In genomic region chr8:12607223-12607622, GRCm38 (mm10) we compare ENCODE assay signal across 8 mouse cellular contexts. TPM values are rescaled to one million over a fixed set of nuclear protein-coding genes. Genes with fewer than 3 reads are reported as not detected.
A peak's percentile ranks its signal among the peaks of the same experiment; 100 is the strongest.
DNase-seq lines count a peak whose midpoint lies in the region; ATAC-seq lines count a peak whose summit lies in the region.

No protein-coding gene starts in this region.

- no peaks in the 10 kb centered on the region for H3K9me3 ChIP-seq in limb, embryonic 10.5 days (replicated peaks)
- H3K9me3 ChIP-seq in midbrain, embryonic 16.5 days (replicated peaks; ENCODE audit: control insufficient read depth, low read length, poor library complexity, severe bottlenecking) = no peaks in the 10 kb centered on the region

- peak; percentile 8 to 14 for DNase-seq in monocyte, adult 2 months (ENCODE audit: low read depth in 1 of 2, low spot score in 2 of 2)
- DNase-seq in gastrocnemius, postnatal 10 days = peak; percentile 65
- DNase-seq in kidney, adult 8-10 months = peak; percentile 70 to 91
- DNase-seq in limb, embryonic 10.5 days (ENCODE audit: low spot score) = peak; percentile 85
- peak; percentile 50 to 80 for DNase-seq in spleen, postnatal 10 days (ENCODE audit: low spot score in 2 of 2)

- no peaks in the 10 kb centered on the region for H3K4me1 ChIP-seq in limb, embryonic 10.5 days
- H3K4me1 ChIP-seq in midbrain, embryonic 16.5 days (ENCODE audit: control insufficient read depth, insufficient read depth, low read length) = 0 out of 2 replicates have a peak, but pooled peaks cover 4% of the 10 kb centered on the region

- no peaks in the 10 kb centered on the region for H3K36me3 ChIP-seq in limb, embryonic 10.5 days
- no peaks in the 10 kb centered on the region for H3K36me3 ChIP-seq in midbrain, embryonic 16.5 days (ENCODE audit: control insufficient read depth, insufficient read depth, low read length)

- WGBS in limb, embryonic 10.5 days = 28% methylated on average over 6 of the region's 6 CpGs
- 26% methylated on average over 6 of the region's 6 CpGs for WGBS in midbrain, embryonic 16.5 days

- 0 out of 2 replicates have a peak, but pooled peaks cover 9% of the 10 kb centered on the region for H3K27me3 ChIP-seq in limb, embryonic 10.5 days (ENCODE audit: low read depth, poor library complexity, severe bottlenecking)
- H3K27me3 ChIP-seq in midbrain, embryonic 16.5 days (ENCODE audit: control insufficient read depth, insufficient read depth, low read depth, low read length) = no peaks in the 10 kb centered on the region

- no peak overlapping the region for H3K27ac ChIP-seq in limb, embryonic 10.5 days
- no peak overlapping the region for H3K27ac ChIP-seq in midbrain, embryonic 16.5 days (ENCODE audit: low read length)

- no peak for ATAC-seq in monocyte, adult 5-6 weeks (replicated peaks; ENCODE audit: insufficient number of reproducible peaks, low FRiP score, low TSS enrichment, poor library complexity, severe bottlenecking)
- ATAC-seq in common myeloid progenitor, adult 5-6 weeks (replicated peaks; ENCODE audit: low read depth, poor library complexity, severe bottlenecking) = peak; percentile 94
- peak; percentile 63; the same call in 1 of the 2 replicates for ATAC-seq in midbrain, embryonic 16.5 days

- no peak overlapping the region for H3K9ac ChIP-seq in midbrain, embryonic 16.5 days (ENCODE audit: low read depth, low read length)

- no peak overlapping the region for H3K4me3 ChIP-seq in limb, embryonic 10.5 days
- H3K4me3 ChIP-seq in midbrain, embryonic 16.5 days (ENCODE audit: low read depth, low read length) = no peak overlapping the region

- H3K4me2 ChIP-seq in midbrain, embryonic 16.5 days (ENCODE audit: low read length) = no peak overlapping the region

RNA-seq across cellular contexts. Expression of gene Spaca7, which starts 34.4 kb away (rescaled TPM):
- total RNA-seq in monocyte, adult 5-6 weeks (2017) = not detected in 3 replicates
- not detected in 2 replicates for total RNA-seq in common myeloid progenitor, adult 5-6 weeks (2017)
- not detected for total RNA-seq in gastrocnemius, postnatal 10 days (2021)
- not detected in 2 replicates for polyA plus RNA-seq in limb, embryonic 10.5 days (2016; fragmentation: Nextera tagmentation; extraction: Ambion mirVana)
- not detected in 2 replicates for polyA plus RNA-seq in midbrain, embryonic 16.5 days (2015; fragmentation: Nextera tagmentation; extraction: Ambion mirVana)

Comparison
In these comparisons a context has a peak if more than half of its experiments do, and no peak if none do; other contexts are left out.
1. DNase-seq: peak in every context shown above with its lines; median percentile 85 in limb, embryonic 10.5 days; 80 in kidney, adult 8-10 months; 65 in gastrocnemius, postnatal 10 days; 65 in spleen, postnatal 10 days; 11 in monocyte, adult 2 months.